Mouse (Mus musculus) small intestine, adult 2 months (tissue): ENCODE measurements around the gene Csf3. TPM values are rescaled to one million over a fixed set of nuclear protein-coding genes. Genes with fewer than 3 reads are reported as not detected.
"Not testable (repeated sequence)": the region's sequence is repeated elsewhere in the genome, so short reads cannot be mapped to it uniquely, and the experiment has no call there.

Experiments
- H3K27ac ChIP-seq: fragments of 200-500 bp; 2 replicates; pipeline ENCODE4 v1.5.1; 2012; ENCODE audit warnings: low read depth, low read length, control low read depth, inconsistent platforms; ENCODE audit not compliant: insufficient read depth
- H3K27me3 ChIP-seq: fragments of 200-500 bp; 2 replicates; pipeline ENCODE4 v1.6.1; 2012; ENCODE audit warnings: mild to moderate bottlenecking, moderate library complexity, low read length, inconsistent platforms; ENCODE audit not compliant: control insufficient read depth, insufficient read depth
- H3K36me3 ChIP-seq: fragments of 200-500 bp; 2 replicates; pipeline ENCODE4 v1.6.1; 2012; ENCODE audit warnings: mild to moderate bottlenecking, low read length, control low read depth, inconsistent platforms; ENCODE audit not compliant: control insufficient read depth, insufficient read depth
- H3K4me1 ChIP-seq: fragments of 200-500 bp; 2 replicates; pipeline ENCODE4 v1.6.1; 2012; ENCODE audit warnings: low read length, inconsistent platforms, mixed read lengths; ENCODE audit not compliant: control insufficient read depth, insufficient read depth, insufficient read length
- H3K4me3 ChIP-seq: fragments of 200-500 bp; 2 replicates; pipeline ENCODE4 v1.5.1; 2012; ENCODE audit warnings: low read depth, mild to moderate bottlenecking, control low read depth, inconsistent platforms, low read length, moderate library complexity
- CTCF ChIP-seq: fragments of 200-500 bp; IDR thresholded peaks from 2 replicates; pipeline ENCODE4 v1.5.1; 2012; ENCODE audit warnings: low read depth, mild to moderate bottlenecking, control low read depth, inconsistent platforms, low read length, moderate library complexity, mixed read lengths; ENCODE audit not compliant: insufficient replicate concordance, insufficient read length; ENCODE audit errors: extremely low read depth
- POLR2A ChIP-seq: fragments of 200-500 bp; IDR thresholded peaks from 2 replicates; pipeline ENCODE4 v1.6.1; 2012; ENCODE audit warnings: low read depth, mild to moderate bottlenecking, control low read depth, inconsistent platforms, low read length, moderate library complexity
- whole genome bisulfite sequencing: fragments of 180-500 bp; shearing (Covaris S2); methylation state at CpG from one replicate; pipeline ENCODE4 v1.1.7; 2018; 5-methylcytosine and 5-hydroxymethylcytosine counted together
- polyA plus RNA-seq: library from polyadenylated mRNA; depleted of rRNA; stranded (reverse); fragments of >200 nt; gene quantifications from 2 replicates; pipeline ENCODE4 v1.2.3, GENCODE M21; 2012

The Csf3 gene
- polyA plus RNA-seq, 1 experiment = not detected

- 26% methylated on average over 19 of the region's 19 CpGs for WGBS
- no peaks in the 10 kb centered on the region for H3K27me3 ChIP-seq
- TF ChIP-seq CTCF (no peak), POLR2A (no peak)
- no peak overlapping the region for H3K4me3 ChIP-seq
- peaks cover 22% of the 10 kb centered on the region for H3K4me1 ChIP-seq
- H3K27ac ChIP-seq = peak overlapping the region; percentile 81
- peaks cover 32% of the 10 kb centered on the region for H3K36me3 ChIP-seq
Measured at GRCm38 (mm10) chr11:98708282-98708956, 7.4 kb downstream of the Csf3 start.

- H3K36me3 ChIP-seq = peaks cover 37% of the 10 kb centered on the region
- H3K4me1 ChIP-seq = peaks cover 22% of the 10 kb centered on the region
- peak overlapping the region; percentile 52 for H3K4me3 ChIP-seq
- H3K27me3 ChIP-seq = no peaks in the 10 kb centered on the region
- TF ChIP-seq CTCF (peak; percentile 21; the same call in 1 of the 2 replicates), POLR2A (no peak)
- H3K27ac ChIP-seq = peak overlapping the region; percentile 81
- WGBS = 19% methylated on average over 26 of the region's 26 CpGs
Measured at GRCm38 (mm10) chr11:98709001-98709741, 8.1 kb downstream of the Csf3 start.

GRCm38 (mm10) chr11:98710416-98711045, 9.5 kb downstream of the Csf3 start:
- Histone ChIP-seq H3K4me1 (peaks cover 22% of the 10 kb centered on the region), H3K27ac (no peak overlapping the region), H3K36me3 (peaks cover 37% of the 10 kb centered on the region), H3K4me3 (no peak overlapping the region), H3K27me3 (no peaks in the 10 kb centered on the region)
- TF ChIP-seq CTCF (peak; percentile 96), POLR2A (no peak; the same call in 1 of the 2 replicates)
- 37% methylated on average over 12 of the region's 12 CpGs for WGBS

GRCm38 (mm10) chr11:98711046-98711434, 10.0 kb downstream of the Csf3 start:
- peaks cover 22% of the 10 kb centered on the region for H3K4me1 ChIP-seq
- 78% methylated on average over 4 of the region's 4 CpGs for WGBS
- H3K27me3 ChIP-seq = no peaks in the 10 kb centered on the region
- H3K36me3 ChIP-seq = peaks cover 36% of the 10 kb centered on the region
- H3K27ac ChIP-seq = no peak overlapping the region
- no peak overlapping the region for H3K4me3 ChIP-seq
- TF ChIP-seq CTCF (no peak), POLR2A (no peak)

GRCm38 (mm10) chr11:98712009-98712408, 10.9 kb downstream of the Csf3 start:
- WGBS = 88% methylated on average over 6 of the region's 6 CpGs
- peaks cover 30% of the 10 kb centered on the region for H3K36me3 ChIP-seq
- peaks cover 22% of the 10 kb centered on the region for H3K4me1 ChIP-seq
- not testable (repeated sequence) for H3K4me3 ChIP-seq, H3K27me3 ChIP-seq, H3K27ac ChIP-seq

GRCm38 (mm10) chr11:98713703-98714102, 12.6 kb downstream of the Csf3 start:
- 81% methylated on average over 12 of the region's 12 CpGs for WGBS
- no peaks in the 10 kb centered on the region for H3K27me3 ChIP-seq
- peaks cover 32% of the 10 kb centered on the region for H3K36me3 ChIP-seq
- H3K4me1 ChIP-seq = peaks cover 17% of the 10 kb centered on the region
- H3K4me3 ChIP-seq = no peak overlapping the region
- no peak for TF ChIP-seq CTCF
- TF ChIP-seq POLR2A = no peak
- H3K27ac ChIP-seq = no peak overlapping the region

GRCm38 (mm10) chr11:98715946-98716345, 14.9 kb downstream of the Csf3 start:
- H3K4me3 ChIP-seq = no peak overlapping the region
- H3K36me3 ChIP-seq = peaks cover 32% of the 10 kb centered on the region
- no peak overlapping the region for H3K27ac ChIP-seq
- peaks cover 2% of the 10 kb centered on the region; the same call in 1 of the 2 replicates for H3K4me1 ChIP-seq
- H3K27me3 ChIP-seq = no peaks in the 10 kb centered on the region
- 97% methylated on average over 9 of the region's 9 CpGs for whole genome bisulfite sequencing
- TF ChIP-seq POLR2A (no peak), CTCF (no peak)
